Mouse (Mus musculus) heart, adult 11 months (tissue): ENCODE measurements around the gene Pakap.

ENCODE experiments used
- DNase-seq: peaks from one replicate; pipeline ENCODE4 v3.0.0; 2022

Gene Pakap

GRCm38 (mm10) chr4:57772851-57773510 lies 205.0 kb downstream of the Pakap start:
- peak; percentile 98 for DNase-seq

DNA sequence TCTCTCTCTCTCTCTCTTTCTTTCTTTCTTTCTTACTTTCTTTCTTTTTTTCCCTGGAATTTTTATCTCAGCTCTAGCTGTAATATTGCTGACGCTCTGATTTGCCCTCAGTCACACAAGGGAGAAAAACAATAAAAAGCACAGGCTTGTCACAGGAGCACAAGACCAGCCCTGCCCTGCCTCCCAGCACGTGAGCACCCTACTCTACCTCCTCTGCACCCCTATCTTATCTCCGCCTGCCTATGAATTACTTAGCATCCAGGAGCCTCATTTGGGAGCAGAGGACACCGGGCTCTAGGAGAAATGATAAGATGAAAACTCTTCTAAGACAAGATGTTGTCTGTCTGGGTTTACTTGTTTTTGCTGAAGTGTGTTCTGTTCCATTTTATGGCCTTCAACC lies 206.5 kb downstream of the Pakap start:
- no peak for DNase-seq

- DNase-seq = no peak
These were observed 207.6 kb downstream of the Pakap start for GRCm38 (mm10) chr4:57775582-57775981.

DNA sequence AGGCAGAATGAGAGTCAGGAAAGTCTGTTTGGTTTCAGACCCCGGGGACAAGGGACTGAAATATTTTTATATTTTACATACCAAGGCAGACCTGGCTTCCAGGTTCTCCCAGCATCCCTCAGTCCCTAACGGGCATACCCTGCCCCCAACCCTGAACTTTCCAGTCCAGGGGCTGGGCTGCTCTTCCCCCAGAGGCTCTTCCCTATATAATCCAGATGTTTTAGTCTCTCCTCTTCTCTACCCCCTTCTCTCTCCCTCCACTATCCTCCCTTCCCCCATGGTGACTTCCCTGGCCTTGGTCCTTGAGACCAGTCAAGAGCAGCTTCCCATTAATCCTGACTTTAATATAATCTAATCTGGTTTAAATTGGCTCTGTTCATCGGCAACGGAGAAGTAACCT lies 212.4 kb downstream of the Pakap start:
- DNase-seq = no peak

DNA sequence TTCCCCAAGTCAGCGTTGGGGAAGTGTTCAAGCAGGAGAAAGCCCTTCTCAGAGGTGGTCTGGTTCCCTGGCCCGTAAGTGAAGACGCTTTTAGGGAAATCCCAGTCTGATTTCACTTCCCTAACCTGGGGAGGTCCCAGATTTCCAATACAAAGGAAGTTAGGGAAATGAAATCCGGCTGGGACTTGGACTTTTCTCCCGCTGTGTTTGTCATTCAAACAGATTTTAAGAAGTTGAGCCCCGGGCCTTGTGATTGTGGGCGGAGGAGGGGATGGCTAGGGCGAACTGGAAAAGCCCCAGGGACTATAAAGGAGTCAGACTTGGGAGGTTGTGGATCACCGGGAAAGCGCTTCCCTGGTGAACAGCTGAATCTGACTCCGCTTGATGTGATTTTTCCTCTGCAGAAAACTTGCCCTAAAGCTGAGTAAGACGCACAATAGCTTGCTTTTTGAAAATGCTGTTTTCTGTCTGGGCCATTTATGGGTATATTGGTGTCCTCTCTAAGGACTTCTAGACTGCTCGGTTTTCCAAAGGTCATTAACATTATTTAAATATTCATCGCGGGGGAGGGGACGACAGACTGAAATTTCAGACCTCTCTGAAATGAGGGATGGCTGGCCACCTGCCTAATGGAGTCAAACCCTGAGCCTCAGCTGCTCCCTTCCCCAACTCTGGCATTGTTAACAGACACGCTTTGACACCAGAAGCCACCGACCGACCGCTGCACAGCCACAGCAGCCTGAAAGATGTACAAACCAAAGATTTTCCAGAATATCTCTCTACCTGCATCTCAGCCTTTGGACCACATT lies 213.1 kb downstream of the Pakap start:
- peak; percentile 93 for DNase-seq

DNA sequence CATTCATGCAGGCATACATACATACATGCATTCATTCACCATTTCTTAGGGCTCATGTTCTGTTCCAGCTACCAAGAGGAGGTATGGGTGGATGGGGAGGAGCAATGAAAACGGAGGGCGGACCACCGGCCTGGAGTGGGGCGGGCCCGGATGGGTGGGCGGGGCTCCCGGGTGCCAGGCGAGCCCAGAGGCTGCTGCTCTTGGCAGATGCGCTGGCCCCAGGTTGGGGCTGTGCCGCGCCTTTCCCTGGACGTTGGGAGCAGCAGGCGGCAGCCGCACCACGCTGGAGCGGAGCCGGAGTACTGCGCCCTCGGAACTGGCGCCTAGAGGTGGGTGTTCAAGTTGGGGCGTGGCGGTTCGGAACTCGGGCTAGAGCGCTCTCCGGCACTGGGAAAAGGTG lies 214.0 kb downstream of the Pakap start:
- DNase-seq = peak; percentile 99

DNA sequence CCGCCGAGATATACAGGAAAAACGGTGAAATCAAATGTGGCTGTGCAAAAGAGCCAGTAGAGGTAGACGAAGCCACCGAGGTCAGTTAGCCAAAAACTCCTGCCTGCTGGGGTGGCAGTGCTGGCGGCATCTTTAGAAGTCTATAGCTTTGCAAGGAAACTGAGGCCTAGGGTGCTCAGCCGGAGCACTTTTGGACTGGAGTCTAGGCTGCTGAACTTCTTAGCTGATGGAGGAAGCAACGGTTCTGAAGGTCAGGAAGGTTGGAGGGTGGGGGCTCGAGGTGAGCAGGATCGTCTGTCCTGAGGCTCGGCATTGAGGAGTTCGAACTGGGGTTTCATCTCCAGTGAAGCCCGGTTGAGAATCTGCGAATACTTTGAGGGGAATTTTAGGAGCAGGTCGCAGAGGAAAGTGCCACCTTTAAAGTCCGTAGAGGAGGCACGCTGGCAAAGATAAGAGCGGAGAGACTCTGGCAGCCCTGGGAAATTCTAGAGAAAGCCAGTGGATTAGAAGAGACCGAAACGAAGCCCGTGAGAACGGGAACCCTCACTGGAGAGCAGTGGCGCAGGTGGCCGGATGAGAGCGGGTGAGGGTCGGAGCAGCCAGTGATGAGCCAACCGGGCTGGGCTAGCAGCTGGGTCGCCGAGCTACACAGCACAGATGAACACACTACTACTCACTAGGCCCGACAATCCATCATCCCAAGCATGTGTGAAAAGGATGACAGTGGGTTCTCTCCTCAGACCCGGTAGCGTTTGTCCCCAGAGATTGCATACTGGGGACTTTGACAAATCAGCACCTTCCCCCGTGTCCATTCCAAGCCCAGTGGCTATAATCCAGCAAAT lies 214.8 kb downstream of the Pakap start:
- DNase-seq = peak; percentile 96

DNA sequence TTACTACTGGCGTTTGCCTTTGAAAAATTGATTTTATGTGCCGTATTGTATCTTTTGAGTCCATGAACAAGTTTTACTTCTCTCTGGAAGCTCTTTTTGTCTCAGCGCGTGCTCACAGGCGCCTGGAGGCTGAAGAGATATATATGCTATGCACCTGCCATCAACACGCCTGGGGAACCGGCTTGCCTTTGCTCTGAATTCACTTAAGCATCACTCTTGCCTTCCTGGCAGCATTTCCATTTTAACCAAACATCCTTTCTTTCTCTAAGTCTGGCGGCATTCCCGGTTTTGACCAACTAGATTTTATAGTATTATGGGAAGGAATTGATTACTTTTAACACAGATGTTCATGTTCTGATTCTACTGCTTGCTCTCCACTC lies 215.4 kb downstream of the Pakap start:
- no peak for DNase-seq

GRCm38 (mm10) chr4:57783853-57784600 lies 216.0 kb downstream of the Pakap start:
- DNase-seq = peak; percentile 97

DNA sequence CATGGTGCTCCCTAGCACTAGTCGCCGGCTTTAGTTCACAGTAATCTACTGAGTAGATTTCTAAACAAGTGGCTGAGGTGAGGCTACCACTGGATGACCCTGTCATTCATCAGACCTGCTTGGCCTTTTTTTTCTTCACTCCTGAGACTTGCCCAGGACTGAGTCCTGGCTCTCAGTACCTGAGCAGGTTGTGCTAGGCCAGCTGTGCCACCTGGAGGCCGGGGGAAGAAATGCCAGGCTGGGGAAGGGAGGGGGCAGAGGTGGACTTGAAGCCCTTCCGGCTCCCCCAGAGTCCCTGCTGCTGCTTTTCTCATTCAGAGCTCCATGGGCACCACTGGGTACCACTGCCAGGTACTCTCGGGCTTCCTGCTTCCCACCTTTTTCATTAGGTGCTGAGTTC lies 220.7 kb downstream of the Pakap start:
- DNase-seq = no peak

DNA sequence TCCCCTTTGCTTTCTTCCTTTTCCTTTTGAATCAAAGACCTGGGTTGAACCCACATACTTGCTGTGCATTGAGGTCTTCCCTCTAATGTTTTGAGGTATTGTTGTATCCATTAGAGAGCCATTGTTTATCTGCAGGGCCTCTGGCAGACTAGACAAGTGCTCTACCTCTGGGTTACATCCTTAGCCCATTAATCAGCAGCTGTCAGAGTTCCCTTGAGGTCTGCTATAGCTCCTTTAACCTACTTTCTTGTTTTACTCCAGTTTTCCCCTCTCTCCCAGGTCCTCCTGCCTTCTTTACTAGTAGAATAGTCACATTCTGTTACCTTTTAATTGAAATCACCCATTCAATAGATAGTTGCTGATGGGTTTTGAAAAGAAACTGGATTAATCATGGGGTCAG lies 221.1 kb downstream of the Pakap start:
- DNase-seq = no peak

DNA sequence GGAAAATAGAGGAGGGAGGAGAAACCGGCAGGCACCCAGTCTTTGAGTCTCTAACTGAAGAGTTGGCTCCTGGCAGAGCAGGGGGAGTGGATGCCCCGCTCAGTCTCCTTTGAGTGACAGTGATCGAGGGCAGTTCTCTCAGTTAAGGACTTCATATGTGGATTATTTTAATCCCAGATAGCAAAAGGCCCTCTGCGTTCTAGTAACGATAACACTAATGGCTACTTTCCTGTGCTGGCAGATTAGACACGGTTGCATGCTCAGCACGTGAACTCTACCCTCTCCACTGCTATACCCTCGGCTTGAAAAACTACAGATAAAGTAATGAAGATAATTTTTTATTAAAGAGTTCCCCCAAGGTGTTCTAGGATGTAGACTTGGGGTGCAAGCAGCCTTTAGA lies 226.0 kb downstream of the Pakap start:
- peak; percentile 88 for DNase-seq

GRCm38 (mm10) chr4:57794547-57794946 lies 226.6 kb downstream of the Pakap start:
- peak; percentile 92 for DNase-seq

DNA sequence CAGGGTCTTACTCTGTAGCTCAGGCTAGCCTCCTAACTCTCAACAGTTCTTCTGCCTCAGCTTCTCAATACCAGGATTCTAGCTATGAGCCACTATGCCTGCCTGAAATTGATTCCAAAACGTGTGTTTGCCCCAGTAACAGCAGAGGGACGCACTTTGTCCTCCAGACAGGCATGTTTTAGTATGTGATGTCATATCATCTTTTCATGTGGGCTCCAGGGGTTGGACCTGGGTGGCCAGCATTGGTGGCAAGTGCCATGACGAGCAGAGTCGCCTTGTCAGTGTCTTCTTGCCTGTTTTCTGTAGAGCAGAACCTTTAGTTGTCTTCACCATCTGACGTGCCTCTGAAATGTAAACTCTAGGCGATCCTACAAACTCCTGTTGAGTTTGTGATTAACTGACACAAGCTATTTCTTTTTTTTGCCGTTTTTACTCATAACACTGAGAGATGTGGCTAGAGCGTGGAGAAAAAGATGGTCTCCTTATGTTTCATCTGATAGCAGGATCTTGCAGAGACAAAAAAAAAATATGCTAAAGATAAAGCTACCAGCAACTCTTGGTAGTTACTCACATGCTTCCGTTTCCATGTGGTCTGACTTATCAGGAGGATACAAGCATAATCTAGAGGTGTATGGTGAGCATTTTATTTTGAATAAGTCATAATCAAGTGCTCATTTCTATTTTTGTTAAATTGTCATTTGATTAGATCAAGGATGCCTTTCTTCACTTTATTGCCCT lies 229.7 kb downstream of the Pakap start:
- DNase-seq = peak; percentile 70

GRCm38 (mm10) chr4:57798286-57799018 lies 230.5 kb downstream of the Pakap start:
- peak; percentile 93 for DNase-seq

DNA sequence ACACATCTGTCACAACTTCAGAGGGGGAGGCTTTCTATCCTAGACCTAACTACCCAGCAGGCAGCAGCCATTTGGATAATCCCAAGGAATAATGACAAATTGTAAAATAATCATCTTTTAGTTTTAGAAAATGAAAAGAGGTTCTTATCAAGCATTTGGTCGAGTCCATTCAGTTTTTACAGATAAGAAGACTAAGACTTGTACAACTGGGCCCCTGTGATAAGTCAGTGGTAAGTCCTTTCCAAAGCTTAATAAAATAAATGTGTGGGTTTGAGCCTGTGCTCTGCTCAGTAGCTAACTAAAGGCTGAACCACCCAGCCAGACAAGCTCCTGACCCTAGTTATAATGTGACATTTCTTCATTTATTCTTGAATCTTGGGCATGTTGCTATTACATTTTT lies 231.3 kb downstream of the Pakap start:
- peak; percentile 39 for DNase-seq

GRCm38 (mm10) chr4:57801239-57801638 lies 233.3 kb downstream of the Pakap start:
- DNase-seq = no peak

GRCm38 (mm10) chr4:57801986-57802385 lies 234.0 kb downstream of the Pakap start:
- peak; percentile 83 for DNase-seq

DNA sequence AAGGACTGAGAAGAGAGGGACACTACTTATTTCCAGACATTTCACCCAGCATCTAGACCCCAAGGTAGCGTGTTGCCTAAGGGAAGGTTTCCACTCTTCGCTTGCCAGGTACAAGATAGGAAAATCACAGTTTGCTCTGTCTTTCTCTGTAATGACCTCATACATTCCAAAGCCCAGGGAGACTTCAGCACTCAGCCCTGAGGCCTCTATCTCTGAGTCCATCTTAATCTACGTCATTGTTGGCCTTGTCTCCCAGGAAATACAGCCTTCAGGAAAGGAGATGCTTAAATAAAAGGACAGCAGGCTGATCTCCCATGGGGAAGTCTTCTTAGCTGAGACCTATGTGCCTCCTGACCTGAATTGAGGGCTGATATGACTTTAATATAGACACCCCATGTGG lies 234.4 kb downstream of the Pakap start:
- DNase-seq = peak; percentile 88

- DNase-seq = no peak
These were observed 236.9 kb downstream of the Pakap start for GRCm38 (mm10) chr4:57804902-57805301.

- no peak for DNase-seq
These were observed 241.5 kb downstream of the Pakap start for GRCm38 (mm10) chr4:57809449-57809848.
